Mouse (Mus musculus) subcutaneous adipose tissue, adult 2 months (tissue): ENCODE data around the gene Vmn1r7. TPM values are rescaled to one million over a fixed set of nuclear protein-coding genes. Genes with fewer than 3 reads are reported as not detected.

Source experiments
- polyA plus RNA-seq: library from polyadenylated mRNA; depleted of rRNA; stranded (reverse); fragments of >200 nt; gene quantifications from 2 replicates; pipeline ENCODE4 v1.2.3, GENCODE M21; 2012; ENCODE audit warnings: low replicate concordance; rRNA removed

Gene Vmn1r7
- not detected in 2 replicates for polyA plus RNA-seq

DNA sequence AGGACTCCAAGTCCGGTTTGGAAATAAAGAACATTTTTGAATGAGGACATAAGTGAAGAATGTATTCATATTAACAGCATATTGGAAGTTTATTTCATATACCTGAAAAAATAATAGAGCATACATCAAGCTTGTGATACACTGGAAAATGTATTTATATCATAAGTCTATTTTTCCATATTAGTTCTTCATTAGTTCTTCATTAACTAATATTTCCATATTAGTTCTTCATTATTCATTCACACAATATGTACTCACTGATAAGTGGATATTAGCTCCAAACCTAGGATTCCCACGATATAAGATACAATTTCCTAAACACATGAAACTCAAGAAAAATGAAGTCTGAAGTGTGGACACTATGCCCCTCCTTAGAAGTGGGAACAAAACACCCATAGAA, at the start of gene Vmn1r7:
Vmn1r7 (minus strand) TSS at position 101 of the 400 bp plus-strand sequence.

DNA sequence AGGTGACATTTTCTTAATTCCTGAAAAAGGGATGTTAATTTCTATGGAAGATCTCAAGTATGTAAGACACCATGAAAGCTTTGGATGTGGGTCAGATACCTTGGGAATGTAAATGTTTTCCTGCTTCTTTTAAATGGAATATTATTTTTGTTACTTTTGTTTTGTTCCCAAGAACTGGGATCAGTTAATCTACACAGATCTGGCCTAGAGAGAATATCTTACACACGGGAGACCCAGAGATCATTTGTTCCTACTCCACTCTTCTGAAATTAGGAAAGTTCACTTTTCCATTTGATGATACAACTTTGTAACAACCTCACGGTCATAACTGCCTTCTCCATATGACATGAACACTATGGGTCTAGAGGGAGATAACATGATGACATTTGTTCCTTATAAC, 41.4 kb upstream of the Vmn1r7 start, which contains the start of gene Vmn1r9:
Vmn1r9 (plus strand) TSS at position 301 of the 400 bp plus-strand sequence.

GRCm38 (mm10) chr6:57031984-57032383, 6.9 kb upstream of the Vmn1r7 start, which contains the start of gene Vmn1r8:
Gene Vmn1r8, plus strand, starts transcription at chr6:57032284.

DNA sequence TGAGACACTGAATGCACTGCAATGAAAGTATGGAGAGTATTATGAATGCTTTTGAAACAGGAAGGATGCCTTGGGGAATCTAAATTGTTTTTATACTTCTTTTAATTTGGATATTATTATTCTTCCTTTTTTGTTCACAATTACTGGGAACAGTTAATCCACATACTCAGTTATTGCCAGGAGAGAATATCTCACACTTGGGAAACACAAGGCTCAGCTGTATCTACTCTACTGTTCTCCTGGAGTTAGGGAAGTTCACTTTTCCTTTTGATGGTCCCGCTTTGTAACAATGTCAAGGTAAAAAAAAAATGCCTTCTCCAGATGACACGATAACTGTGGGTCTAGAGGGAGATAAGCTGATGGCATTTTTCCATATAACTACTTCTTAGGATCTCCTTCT, 28.2 kb downstream of the Vmn1r7 start, which contains the start of gene Vmn1r6:
Vmn1r6 (plus strand) TSS at position 301 of the 400 bp plus-strand sequence.

Other genes with a start within 250 kb of the Vmn1r7 start
- gene Kbtbd2, start 227.5 kb downstream of the Vmn1r7 start, polyA plus RNA-seq = 8.9 and 11.6 TPM in 2 replicates
- 118 and 119 TPM in 2 replicates for gene Fkbp9, start 193.3 kb downstream of the Vmn1r7 start, polyA plus RNA-seq
- gene Nt5c3, start 101.4 kb downstream of the Vmn1r7 start, polyA plus RNA-seq = 5.2 and 8.8 TPM in 2 replicates
- gene Vmn1r4, start 101.3 kb downstream of the Vmn1r7 start, polyA plus RNA-seq = 0.13 TPM in 1 of 2 replicates, not detected in the other
- not detected in 2 replicates for gene Vmn1r5, start 55.1 kb downstream of the Vmn1r7 start, polyA plus RNA-seq
- gene Vmn1r6, start 28.1 kb downstream of the Vmn1r7 start, polyA plus RNA-seq = not detected in 2 replicates
- not detected in 2 replicates for gene Vmn1r8, start 7.0 kb upstream of the Vmn1r7 start, polyA plus RNA-seq
- gene Vmn1r9, start 41.5 kb upstream of the Vmn1r7 start, polyA plus RNA-seq = not detected in 2 replicates
- not detected in 2 replicates for gene Vmn1r10, start 84.1 kb upstream of the Vmn1r7 start, polyA plus RNA-seq
- gene Vmn1r11, start 108.1 kb upstream of the Vmn1r7 start, polyA plus RNA-seq = not detected in 2 replicates
- not detected in 2 replicates for gene Vmn1r12, start 131.6 kb upstream of the Vmn1r7 start, polyA plus RNA-seq
- not detected in 2 replicates for gene Vmn1r13, start 178.0 kb upstream of the Vmn1r7 start, polyA plus RNA-seq
- not detected in 2 replicates for gene Vmn1r14, start 206.4 kb upstream of the Vmn1r7 start, polyA plus RNA-seq
- not detected in 2 replicates for gene Vmn1r15, start 232.6 kb upstream of the Vmn1r7 start, polyA plus RNA-seq